Mouse (Mus musculus): ENCODE results near the gene Aldh3b1.

Aldh3b1 gene

GRCm38 (mm10) chr19:3882214-3882613, 47.4 kb downstream of the Aldh3b1 start:
- DNase-seq (ENCODE audit: low read depth, low spot score) = no peak

- no peak for DNase-seq (ENCODE audit: low read depth, low spot score)
Observed at GRCm38 (mm10) chr19:3880054-3880848, 49.4 kb downstream of the Aldh3b1 start.

- DNase-seq (ENCODE audit: low read depth, low spot score) = no peak
Observed at GRCm38 (mm10) chr19:3875045-3875444, 54.6 kb downstream of the Aldh3b1 start.

- DNase-seq (ENCODE audit: low read depth, low spot score) = no peak
Observed at GRCm38 (mm10) chr19:3872373-3872772, 57.2 kb downstream of the Aldh3b1 start.

GRCm38 (mm10) chr19:3871468-3871867, 58.1 kb downstream of the Aldh3b1 start:
- no peak for DNase-seq (ENCODE audit: low read depth, low spot score)

GRCm38 (mm10) chr19:3868290-3868689, 61.3 kb downstream of the Aldh3b1 start:
- DNase-seq (ENCODE audit: low read depth, low spot score) = no peak

GRCm38 (mm10) chr19:3864960-3865359, 64.6 kb downstream of the Aldh3b1 start:
- no peak for DNase-seq (ENCODE audit: low read depth, low spot score)
